Mouse (Mus musculus) bone marrow, adult 2 months (tissue): Measurements from ENCODE around the gene Cd109.

Experiments used
- CTCF ChIP-seq: fragments of 200-500 bp; IDR thresholded peaks from 2 replicates; pipeline ENCODE4 v1.5.1; 2011; ENCODE audit warnings: low read length, control low read depth; ENCODE audit not compliant: control insufficient read depth, insufficient read depth
- POLR2A ChIP-seq: fragments of 200-500 bp; IDR thresholded peaks from 2 replicates; pipeline ENCODE4 v1.6.1; 2011; ENCODE audit warnings: low read depth, mild to moderate bottlenecking, control low read depth, low read length, borderline replicate concordance; ENCODE audit not compliant: control insufficient read depth

- TF ChIP-seq POLR2A = no peak
- no peak for TF ChIP-seq CTCF
These were observed 20.1 kb upstream of the Cd109 start for GRCm38 (mm10) chr9:78595257-78595656.
